Mouse (Mus musculus) olfactory bulb, adult 2 months (tissue): ENCODE measurements around the gene Cbfa2t2. TPM values are rescaled to one million over a fixed set of nuclear protein-coding genes. Genes with fewer than 3 reads are reported as not detected.
"Not testable (repeated sequence)": the region's sequence is repeated elsewhere in the genome, so short reads cannot be mapped to it uniquely, and the experiment has no call there.

Experiments
- H3K27ac ChIP-seq: fragments of 200-500 bp; 2 replicates; pipeline ENCODE4 v1.5.1; 2012; ENCODE audit warnings: low read depth, low read length; ENCODE audit not compliant: insufficient read depth
- H3K4me1 ChIP-seq: fragments of 200-500 bp; 2 replicates; pipeline ENCODE4 v1.6.1; 2012; ENCODE audit warnings: low read length; ENCODE audit not compliant: control insufficient read depth, insufficient read depth
- H3K4me3 ChIP-seq: fragments of 200-500 bp; 2 replicates; pipeline ENCODE4 v1.5.1; 2012; ENCODE audit warnings: mild to moderate bottlenecking, low read depth, low read length, moderate library complexity; ENCODE audit not compliant: insufficient read depth
- CTCF ChIP-seq: fragments of 200-500 bp; IDR thresholded peaks from 2 replicates; pipeline ENCODE4 v1.5.1; 2012; ENCODE audit warnings: low read depth, mild to moderate bottlenecking, low read length, moderate library complexity; ENCODE audit not compliant: insufficient read depth
- POLR2A ChIP-seq: fragments of 200-500 bp; IDR thresholded peaks from 2 replicates; pipeline ENCODE4 v1.6.1; 2012; ENCODE audit warnings: mild to moderate bottlenecking, low read depth, low read length, moderate library complexity; ENCODE audit not compliant: insufficient read depth
- WGBS: fragments of 180-500 bp; shearing (Covaris S2); methylation state at CpG from one replicate; pipeline ENCODE4 v1.1.7; 2018; 5-methylcytosine and 5-hydroxymethylcytosine counted together
- polyA plus RNA-seq: library from polyadenylated mRNA; stranded (reverse); fragments of >200 nt; gene quantifications from 2 replicates; pipeline ENCODE4 v1.2.4, GENCODE M21; 2012; ENCODE audit warnings: low replicate concordance; ENCODE audit not compliant: missing spikeins, insufficient read depth, insufficient read length

Cbfa2t2 gene
- polyA plus RNA-seq, 1 experiment = not detected

DNA sequence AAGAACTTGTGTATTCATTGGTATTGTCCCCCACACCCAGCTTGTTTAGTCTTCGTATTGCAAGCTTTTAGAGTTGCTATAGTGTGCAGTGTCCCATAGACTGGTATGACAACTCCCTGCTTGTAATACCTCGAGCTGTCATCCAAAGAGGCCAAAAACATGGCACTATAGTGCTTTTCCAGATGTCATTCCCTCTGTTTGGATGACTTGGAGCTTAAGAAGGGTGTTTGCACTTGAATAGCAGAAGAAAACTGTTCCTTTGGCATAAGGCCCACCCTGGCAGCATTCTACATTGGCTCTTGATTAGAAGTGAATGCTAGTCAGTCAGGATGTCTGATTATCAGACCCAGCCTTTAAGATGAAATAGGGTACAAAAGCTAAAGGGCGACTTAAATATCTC, 40.7 kb downstream of the Cbfa2t2 start:
- 61% methylated on average over 3 of the region's 3 CpGs for WGBS
- H3K4me1 ChIP-seq = no peaks in the 10 kb centered on the region
- no peak overlapping the region for H3K27ac ChIP-seq
- H3K4me3 ChIP-seq = no peak overlapping the region
- no peak for TF ChIP-seq CTCF
- no peak for TF ChIP-seq POLR2A

DNA sequence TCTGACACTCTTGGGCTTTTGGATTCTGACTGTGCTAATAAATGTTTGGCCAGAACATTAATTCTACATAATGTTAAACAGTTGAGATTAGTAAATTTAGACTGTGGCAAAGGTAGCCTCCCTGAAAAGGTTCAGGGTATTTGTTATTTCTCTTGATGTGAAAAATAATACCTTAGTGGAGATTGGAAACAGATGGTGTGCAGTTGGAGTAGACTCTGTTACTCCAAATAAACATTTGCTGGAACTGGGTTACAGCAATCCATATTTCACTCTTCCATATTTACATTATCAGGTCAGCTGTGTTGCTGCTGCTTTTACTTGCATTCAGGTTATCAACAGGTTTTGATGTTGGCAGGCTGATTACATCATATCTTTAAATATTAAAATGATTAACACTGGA, 55.5 kb downstream of the Cbfa2t2 start:
- TF ChIP-seq POLR2A = no peak
- no peak for TF ChIP-seq CTCF
- no peak overlapping the region for H3K27ac ChIP-seq
- H3K4me3 ChIP-seq = no peak overlapping the region
- H3K4me1 ChIP-seq = peaks cover 3% of the 10 kb centered on the region; the same call in 1 of the 2 replicates

DNA sequence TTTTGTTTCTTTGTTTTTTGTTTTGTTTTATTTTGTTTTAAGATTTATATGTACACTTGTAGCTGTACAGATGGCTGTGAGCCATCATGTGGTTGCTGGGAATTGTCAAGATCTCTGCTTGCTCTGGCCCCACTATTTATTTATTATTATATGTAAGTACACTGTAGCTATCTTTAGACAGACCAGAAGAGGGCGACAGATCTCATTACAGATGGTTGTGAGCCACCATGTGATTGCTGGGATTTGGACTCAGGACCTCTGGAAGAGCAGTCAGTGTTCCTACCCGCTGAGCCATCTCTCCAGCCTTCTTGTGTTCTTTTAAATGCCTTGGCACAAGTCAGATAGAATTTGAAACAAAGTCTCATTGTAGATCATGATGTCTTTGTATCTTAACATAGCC, 57.3 kb downstream of the Cbfa2t2 start:
- not testable (repeated sequence) for H3K4me3 ChIP-seq, H3K27ac ChIP-seq, H3K4me1 ChIP-seq
- 57% methylated on average over 2 of the region's 2 CpGs for WGBS

DNA sequence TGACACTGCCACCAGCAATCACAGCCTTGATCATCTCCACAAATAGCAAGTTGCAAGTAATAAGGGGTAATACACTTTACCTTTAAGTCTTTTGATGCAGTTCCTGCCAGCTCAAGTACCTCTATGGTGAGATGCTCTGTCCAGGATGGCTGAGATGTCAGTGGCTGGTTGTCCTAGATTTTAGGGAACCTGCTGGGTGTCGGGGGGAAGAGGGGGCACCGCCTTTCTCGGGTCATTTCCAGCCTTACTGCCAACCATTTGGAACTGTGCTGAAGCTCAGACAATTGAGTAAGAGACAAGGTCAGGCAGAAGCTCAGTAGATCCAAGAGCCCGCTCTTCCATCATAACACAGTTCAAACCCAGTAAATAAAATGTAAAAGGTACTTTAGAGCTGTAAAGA, 58.7 kb downstream of the Cbfa2t2 start:
- Histone ChIP-seq H3K27ac (no peak overlapping the region), H3K4me1 (peaks cover 3% of the 10 kb centered on the region), H3K4me3 (no peak overlapping the region)
- WGBS = 89% methylated on average over 4 of the region's 4 CpGs
- TF ChIP-seq CTCF (no peak), POLR2A (no peak)

DNA sequence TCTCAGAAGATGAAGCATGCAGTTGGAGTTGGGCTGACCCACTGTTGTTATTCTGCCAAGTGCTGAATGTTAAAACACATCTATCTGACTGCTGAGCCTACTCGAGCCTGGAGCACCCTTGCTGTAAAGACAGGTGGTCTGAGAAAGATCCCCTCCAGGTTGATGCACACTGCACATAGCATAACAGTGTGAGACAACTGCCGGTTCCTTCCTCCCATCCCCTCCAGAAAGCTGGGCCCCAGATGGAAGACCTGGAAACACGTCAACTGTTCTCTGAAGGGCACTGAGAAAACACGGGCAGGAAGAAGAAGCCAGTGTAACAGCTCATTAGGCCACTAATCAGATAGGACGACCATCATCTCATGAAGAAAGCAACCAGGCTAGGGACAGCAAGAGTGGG, 62.3 kb downstream of the Cbfa2t2 start:
- WGBS = 42% methylated on average over 5 of the region's 5 CpGs
- Histone ChIP-seq H3K27ac (no peak overlapping the region), H3K4me1 (peaks cover 3% of the 10 kb centered on the region), H3K4me3 (no peak overlapping the region)
- TF ChIP-seq POLR2A (no peak), CTCF (no peak)

DNA sequence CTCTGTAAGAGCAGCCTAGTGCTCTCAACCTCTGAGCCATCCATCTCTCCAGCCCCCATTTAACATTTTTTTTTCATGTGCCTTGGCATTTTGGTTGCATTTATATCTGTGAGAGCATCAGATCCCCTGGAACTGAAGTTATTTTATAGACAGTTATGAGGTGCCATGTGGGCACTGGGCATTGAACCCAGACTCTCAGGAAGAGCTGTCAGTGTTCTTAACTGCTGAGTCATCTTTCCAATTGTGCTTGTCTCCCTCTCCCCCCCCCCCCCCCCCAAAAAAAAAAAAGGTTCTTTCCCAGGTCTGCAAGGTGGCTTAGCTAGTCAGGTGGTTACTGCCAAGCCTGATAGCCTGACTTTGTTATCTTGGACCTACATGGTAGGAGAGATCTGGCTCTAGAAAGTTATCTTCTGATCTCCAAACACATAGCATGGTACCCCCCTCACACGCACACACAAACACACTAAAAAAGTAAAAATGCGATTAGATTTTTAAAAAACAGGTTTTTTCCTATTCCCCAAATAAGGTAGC, 63.5 kb downstream of the Cbfa2t2 start:
- Histone ChIP-seq H3K27ac (no peak overlapping the region), H3K4me3 (no peak overlapping the region), H3K4me1 (peaks cover 3% of the 10 kb centered on the region)
- 99% methylated on average over 2 of the region's 2 CpGs for WGBS
- TF ChIP-seq POLR2A = no peak
- no peak for TF ChIP-seq CTCF

DNA sequence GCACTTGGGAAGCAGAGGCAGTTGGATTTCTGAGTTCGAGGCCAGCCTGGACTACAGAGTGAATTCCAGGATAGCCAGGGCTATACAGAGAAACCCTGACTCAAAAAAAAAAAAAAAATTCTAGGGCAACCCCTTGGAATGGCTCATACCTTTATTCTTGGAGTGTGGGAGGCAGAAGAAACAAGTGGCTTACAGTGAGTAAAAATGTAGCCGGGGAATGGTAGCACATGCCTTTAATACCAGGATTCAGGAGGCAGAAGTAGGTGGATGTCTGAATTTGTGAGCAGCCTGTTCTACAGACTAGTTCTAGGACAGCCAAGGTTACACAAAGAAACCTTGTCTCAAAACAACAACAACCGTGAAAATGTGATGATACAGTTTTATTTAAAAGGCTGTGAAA, 64.5 kb downstream of the Cbfa2t2 start:
- WGBS = 64% methylated on average over 3 of the region's 3 CpGs
- Histone ChIP-seq H3K4me3 (no peak overlapping the region), H3K4me1 (no peaks in the 10 kb centered on the region; the same call in 1 of the 2 replicates), H3K27ac (no peak overlapping the region)
- no peak for TF ChIP-seq POLR2A

DNA sequence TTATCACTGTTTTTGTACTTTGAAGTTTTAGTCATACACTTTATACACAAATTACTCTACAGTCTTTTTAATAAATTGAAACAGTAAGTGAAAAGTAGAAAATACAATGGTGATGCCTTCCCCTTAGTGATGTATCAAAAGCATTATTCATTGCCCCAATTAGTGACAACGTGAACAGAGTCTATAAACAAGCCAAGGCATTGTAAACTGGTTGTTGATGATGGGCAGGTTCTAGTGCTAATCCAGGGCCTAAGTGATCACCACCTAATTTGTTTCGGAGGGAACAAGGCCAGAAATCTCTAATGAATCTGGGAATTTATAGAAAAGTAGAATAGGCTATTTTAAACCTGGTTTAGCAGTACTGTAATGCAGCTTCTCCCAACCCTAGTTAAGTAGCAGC, 70.8 kb downstream of the Cbfa2t2 start:
- Histone ChIP-seq H3K27ac (no peak overlapping the region), H3K4me1 (peaks cover 7% of the 10 kb centered on the region), H3K4me3 (no peak overlapping the region)
- 32% methylated on average over 2 of the region's 2 CpGs for WGBS
- TF ChIP-seq CTCF (no peak), POLR2A (no peak)

DNA sequence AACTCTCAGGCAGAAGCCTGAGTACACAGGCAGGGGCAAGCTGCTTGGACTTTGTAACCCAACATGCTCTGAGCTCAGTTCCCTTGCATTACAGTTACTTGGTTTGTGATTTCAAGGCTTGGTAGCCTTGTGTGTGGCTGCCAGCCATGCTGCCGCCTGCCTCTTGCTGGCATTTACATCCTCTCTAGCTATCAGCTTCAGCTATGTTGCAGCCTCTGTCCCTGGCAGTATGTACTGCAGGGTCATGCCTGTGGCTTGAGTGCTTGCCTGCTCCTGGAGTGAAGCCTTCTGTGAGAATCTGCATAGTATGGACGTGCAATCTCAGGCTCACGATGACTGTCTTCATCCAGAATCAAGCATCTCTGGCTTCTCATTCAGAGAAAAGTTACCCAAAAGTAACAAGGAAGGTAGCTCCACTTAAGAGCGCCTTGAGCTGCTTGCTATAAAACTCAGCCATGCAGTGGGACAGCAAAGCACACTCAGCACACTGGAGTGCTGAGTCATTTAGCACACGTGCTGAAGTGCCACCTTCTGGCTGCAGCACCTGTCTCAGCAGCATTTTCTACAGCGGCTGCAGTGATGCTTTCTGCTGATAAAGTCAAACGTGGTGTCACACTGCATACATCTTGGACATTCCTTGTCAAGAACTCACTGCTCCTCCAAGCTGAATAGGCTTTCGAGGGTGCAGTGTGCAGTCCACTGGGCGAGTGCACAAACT, 71.4 kb downstream of the Cbfa2t2 start:
- WGBS = 54% methylated on average over 9 of the region's 9 CpGs
- H3K4me1 ChIP-seq = peaks cover 7% of the 10 kb centered on the region
- no peak for TF ChIP-seq POLR2A
- TF ChIP-seq CTCF = no peak
- H3K4me3 ChIP-seq = no peak overlapping the region
- 0 out of 2 replicates have a peak overlapping the region, but pooled peaks have one; percentile 12 for H3K27ac ChIP-seq

DNA sequence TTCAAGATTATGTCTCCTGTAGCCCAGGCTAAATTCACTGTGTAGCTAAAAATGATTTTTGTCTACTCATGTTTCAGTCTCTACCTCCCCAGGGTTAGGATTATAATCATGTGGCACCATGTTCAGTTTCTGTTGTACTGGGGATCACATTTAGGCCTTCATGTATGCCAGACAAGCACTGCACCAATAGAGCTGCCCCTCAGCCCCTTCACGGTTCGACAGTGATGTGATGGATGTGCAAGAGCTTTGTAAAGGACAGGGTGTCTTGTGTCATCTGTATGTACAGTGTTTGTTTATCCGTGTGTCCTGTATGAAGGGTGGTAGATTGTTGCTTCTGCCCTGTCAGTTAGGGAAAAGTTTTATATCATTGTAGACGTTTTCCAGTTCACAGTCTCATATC, 72.2 kb downstream of the Cbfa2t2 start:
- Histone ChIP-seq H3K4me1 (peaks cover 7% of the 10 kb centered on the region), H3K4me3 (no peak overlapping the region), H3K27ac (no peak overlapping the region)
- TF ChIP-seq POLR2A (no peak), CTCF (no peak)
- 82% methylated on average over 4 of the region's 4 CpGs for WGBS
